Mouse (Mus musculus) G1E (cell line): ENCODE measurements around the gene Metap1.

Experiments
- CTCF ChIP-seq: IDR thresholded peaks from 2 replicates; pipeline ENCODE4 v1.5.1; 2012; ENCODE audit warnings: low read depth, low read length, inconsistent platforms, mixed read lengths
- GATA2 ChIP-seq: IDR thresholded peaks from 2 replicates; pipeline ENCODE4 v1.6.1; 2012; ENCODE audit warnings: low read depth, low read length, inconsistent platforms, borderline replicate concordance
- POLR2AphosphoS5 ChIP-seq: IDR thresholded peaks from 2 replicates; pipeline ENCODE4 v1.6.1; 2012; ENCODE audit warnings: low read depth, low read length, inconsistent platforms; ENCODE audit not compliant: insufficient replicate concordance
- TAL1 ChIP-seq: conservative IDR thresholded peaks from 2 replicates; pipeline ENCODE4 v1.6.1; 2012; ENCODE audit warnings: low read depth, low read length, inconsistent platforms, mixed read lengths

DNA sequence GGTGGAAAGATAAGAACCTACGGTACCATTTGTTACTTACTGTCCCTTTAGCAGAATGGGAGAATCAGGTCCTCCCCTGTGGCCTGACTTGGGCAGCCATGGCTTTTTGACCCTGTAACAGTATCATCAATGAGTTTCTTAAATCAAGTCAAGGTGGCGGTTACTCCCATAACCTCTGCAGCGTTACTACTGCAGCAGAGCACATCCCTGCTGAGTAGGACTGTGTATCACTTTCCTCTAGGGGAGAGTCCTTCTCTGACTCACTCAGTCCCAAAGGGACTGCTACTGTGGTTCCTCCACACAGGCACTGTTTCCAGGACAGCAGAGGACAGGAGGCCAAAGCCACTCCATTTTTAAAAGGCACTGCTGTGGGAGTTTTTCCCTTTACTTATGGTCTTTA, 18.2 kb downstream of the Metap1 start:
- TF ChIP-seq CTCF (no peak), TAL1 (no peak), GATA2 (no peak), POLR2AphosphoS5 (no peak)
